Mouse (Mus musculus) CH12.LX (cell line): Measurements from ENCODE around the gene Usb1. TPM values are rescaled to one million over a fixed set of nuclear protein-coding genes. Genes with fewer than 3 reads are reported as not detected.

Experiments
- DNase-seq: peaks from one replicate; pipeline ENCODE4 v3.0.0-alpha.2; 2013; ENCODE audit errors: extremely low read depth
- H3K27ac ChIP-seq: 2 replicates; pipeline ENCODE4 v1.5.1; 2012; ENCODE audit warnings: low read depth, mild to moderate bottlenecking, control low read depth, moderate library complexity; ENCODE audit not compliant: insufficient read depth
- H3K27me3 ChIP-seq: replicated peaks from 2 replicates; pipeline ENCODE3; 2012; ENCODE audit warnings: inconsistent platforms
- H3K36me3 ChIP-seq, 2 experiments: replicated peaks in 1 of 2; 2 replicates each; pipeline versions ENCODE3 to v1.6.1; 2012; ENCODE audit warnings: inconsistent platforms in 1 of 2, low read length in 1 of 2, mild to moderate bottlenecking in 1 of 2, mixed read lengths in 1 of 2, moderate library complexity in 1 of 2; ENCODE audit not compliant: control insufficient read depth in 1 of 2, insufficient read depth in 1 of 2
- H3K4me1 ChIP-seq, 2 experiments: 2 replicates each; pipeline ENCODE4 v1.6.1; 2012; ENCODE audit warnings: inconsistent platforms in 1 of 2, moderate library complexity in 1 of 2; ENCODE audit not compliant: insufficient read depth in 2 of 2, control insufficient read depth in 1 of 2
- H3K4me2 ChIP-seq: 2 replicates; pipeline ENCODE4 v1.6.1; 2012; ENCODE audit warnings: low read depth, mild to moderate bottlenecking, control low read depth; ENCODE audit not compliant: poor library complexity, insufficient read depth, severe bottlenecking
- H3K4me3 ChIP-seq, 3 experiments: fragments of 150-350 bp in 1 of 3; sonication (generic) in 1 of 3; replicated peaks in 1 of 3; 2 replicates each; pipeline versions ENCODE3 to v1.5.1; 2011 to 2012; ENCODE audit warnings: low read depth in 2 of 3, low read length in 2 of 3, mild to moderate bottlenecking in 2 of 3, moderate library complexity in 2 of 3, control low read depth in 1 of 3, improper control_type of control experiment in 1 of 3, inconsistent platforms in 1 of 3, mixed read lengths in 1 of 3; ENCODE audit not compliant: poor library complexity in 1 of 3
- H3K79me2 ChIP-seq: replicated peaks from 2 replicates; pipeline ENCODE4 v1.6.1; 2012; ENCODE audit warnings: mild to moderate bottlenecking, moderate library complexity; ENCODE audit not compliant: control insufficient read depth, poor library complexity, insufficient read depth, severe bottlenecking; ENCODE audit errors: extremely low read depth
- H3K9ac ChIP-seq: 2 replicates; pipeline ENCODE4 v1.6.1; 2012; ENCODE audit warnings: low read depth, mild to moderate bottlenecking, control low read depth, moderate library complexity; ENCODE audit not compliant: insufficient read depth
- H3K9me3 ChIP-seq: replicated peaks from 2 replicates; pipeline ENCODE3; 2012; ENCODE audit warnings: low read length, inconsistent platforms, mixed read lengths
- CHD1 ChIP-seq: IDR thresholded peaks from 2 replicates; pipeline ENCODE4 v1.6.1; 2012; ENCODE audit warnings: low read depth, low read length, improper control_type of control experiment, inconsistent platforms
- ELF1 ChIP-seq: IDR thresholded peaks from 2 replicates; pipeline ENCODE4 v1.6.1; 2014; ENCODE audit warnings: low read depth, mild to moderate bottlenecking, inconsistent platforms, low read length, improper control_type of control experiment
- GABPA ChIP-seq: IDR thresholded peaks from 2 replicates; pipeline ENCODE4 v1.6.1; 2012; ENCODE audit warnings: low read depth, low read length, improper control_type of control experiment, inconsistent platforms; ENCODE audit not compliant: insufficient replicate concordance
- HCFC1 ChIP-seq: IDR thresholded peaks from 2 replicates; pipeline ENCODE4 v1.6.1; 2012; ENCODE audit warnings: low read depth, mild to moderate bottlenecking, inconsistent platforms, low read length, improper control_type of control experiment
- IRF4 ChIP-seq: IDR thresholded peaks from 2 replicates; pipeline ENCODE4 v1.6.1; 2014; ENCODE audit warnings: low read depth, mild to moderate bottlenecking, inconsistent platforms, low read length, improper control_type of control experiment
- JUN ChIP-seq: IDR thresholded peaks from 2 replicates; pipeline ENCODE4 v1.6.1; 2011; ENCODE audit warnings: low read depth, mild to moderate bottlenecking, low read length, improper control_type of control experiment, moderate library complexity; ENCODE audit not compliant: insufficient read depth
- KAT2A ChIP-seq: IDR thresholded peaks from 2 replicates; pipeline ENCODE4 v1.6.1; 2012; ENCODE audit warnings: low read length, improper control_type of control experiment, inconsistent platforms; ENCODE audit not compliant: insufficient replicate concordance
- MAX ChIP-seq: IDR thresholded peaks from 2 replicates; pipeline ENCODE4 v1.6.1; 2011; ENCODE audit warnings: low read length, improper control_type of control experiment
- MAZ ChIP-seq: IDR thresholded peaks from 2 replicates; pipeline ENCODE4 v1.6.1; 2012; ENCODE audit warnings: low read depth, mild to moderate bottlenecking, inconsistent platforms, low read length, improper control_type of control experiment, moderate library complexity
- MEF2A ChIP-seq: IDR thresholded peaks from 2 replicates; pipeline ENCODE4 v1.6.1; 2014; ENCODE audit warnings: low read depth, mild to moderate bottlenecking, inconsistent platforms, low read length, improper control_type of control experiment, borderline replicate concordance
- MYC ChIP-seq: IDR thresholded peaks from 2 replicates; pipeline ENCODE4 v1.6.1; 2011; ENCODE audit warnings: low read depth, mild to moderate bottlenecking, improper control_type of control experiment, low read length
- PAX5 ChIP-seq: IDR thresholded peaks from 2 replicates; pipeline ENCODE4 v1.6.1; 2012; ENCODE audit warnings: low read length, inconsistent platforms, mixed read lengths
- POLR2AphosphoS2 ChIP-seq: IDR thresholded peaks from 2 replicates; pipeline ENCODE4 v1.6.1; 2011; ENCODE audit warnings: low read depth, low read length, improper control_type of control experiment
- RAD21 ChIP-seq: IDR thresholded peaks from 2 replicates; pipeline ENCODE4 v1.6.1; 2011; ENCODE audit warnings: low read depth, mild to moderate bottlenecking, low read length, improper control_type of control experiment, moderate library complexity
- RCOR1 ChIP-seq: conservative IDR thresholded peaks from 2 replicates; pipeline ENCODE4 v1.6.1; 2012; ENCODE audit warnings: low read depth, mild to moderate bottlenecking, inconsistent platforms, low read length, improper control_type of control experiment
- SIN3A ChIP-seq: IDR thresholded peaks from 2 replicates; pipeline ENCODE4 v1.6.1; 2012; ENCODE audit warnings: low read length, improper control_type of control experiment, inconsistent platforms
- SMC3 ChIP-seq: IDR thresholded peaks from 2 replicates; pipeline ENCODE4 v1.6.1; 2011; ENCODE audit warnings: low read depth, low read length, improper control_type of control experiment
- TBP ChIP-seq: conservative IDR thresholded peaks from 2 replicates; pipeline ENCODE4 v1.6.1; 2011; ENCODE audit warnings: low read depth, low read length, improper control_type of control experiment
- USF2 ChIP-seq: conservative IDR thresholded peaks from 2 replicates; pipeline ENCODE4 v1.6.1; 2011; ENCODE audit warnings: low read depth, low read length, improper control_type of control experiment
- ZKSCAN1 ChIP-seq: IDR thresholded peaks from 2 replicates; pipeline ENCODE4 v1.6.1; 2012; ENCODE audit warnings: low read depth, inconsistent platforms, low read length, improper control_type of control experiment, borderline replicate concordance
- dilution Hi-C: fragments of 300-500 bp; cut with MboI; formaldehyde crosslinking; loops from 2 replicates; pipeline ENCODE4 v1.14.3; 2020; ENCODE audit warnings: low sequenced_read_pairs; ENCODE audit not compliant: extremely low pct_unique_long_range_greater_than_20kb, extremely low pct_ligation_motif_present
- in situ Hi-C: fragments of 300-500 bp; cut with MboI; formaldehyde crosslinking; loops from 3 replicates; pipeline ENCODE4 v1.14.3; 2019; ENCODE audit warnings: low sequenced_read_pairs, low pct_ligation_motif_present, low pct_unique_long_range_greater_than_20kb, mixed read lengths
- polyA plus RNA-seq: library from polyadenylated mRNA; unstranded; fragments of >175 nt; gene quantifications from 2 replicates; pipeline ENCODE4 v1.2.1, GENCODE M21; 2012; ENCODE audit warnings: low read depth; ENCODE audit not compliant: insufficient read length
- total RNA-seq, 2 experiments: library from RNA; depleted of rRNA; stranded (reverse); fragments of 300-350 nt in 1 of 2; fragments of >200 nt in 1 of 2; gene quantifications; 2 replicates each; pipeline ENCODE4 v1.2.3; 2012 to 2014

The Usb1 gene
- total and polyA plus RNA-seq, 3 experiments, result 15.2 to 25.0 (median 16.4) TPM

DNA sequence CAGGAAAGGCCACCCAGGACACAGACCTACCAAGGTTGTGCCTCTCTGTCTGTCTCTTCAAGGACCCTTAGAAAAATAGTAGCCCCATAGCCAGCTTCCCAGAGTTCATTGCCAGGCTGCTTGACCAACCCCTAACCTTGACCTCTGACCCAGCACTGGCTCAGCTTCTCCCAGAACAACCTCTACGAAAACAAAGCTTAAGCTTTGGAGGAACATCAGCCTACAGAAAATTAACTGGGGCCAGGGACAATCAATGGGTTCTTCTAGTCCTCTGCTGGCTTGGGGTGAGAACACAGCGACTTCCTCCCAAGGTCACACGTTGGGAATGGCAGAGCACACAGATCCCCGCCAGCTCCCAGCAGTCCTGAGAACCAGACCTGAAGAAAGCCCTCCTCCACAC lies 26.6 kb upstream of the Usb1 start:
- dilution Hi-C loops, result no loop called here
- H3K27me3 ChIP-seq, result peaks cover 63% of the 10 kb centered on the region
- no peaks in the 10 kb centered on the region for H3K9me3 ChIP-seq
- no peak overlapping the region for H3K9ac ChIP-seq
- in situ Hi-C loops, result loop anchor here (10.0 kb wide), 1 partner anchor 51 kb away; no protein-coding TSS in a partner anchor
- no peak overlapping the region for H3K4me2 ChIP-seq
- H3K79me2 ChIP-seq, result no peaks in the 10 kb centered on the region
- no peak for TF ChIP-seq MAZ
- no peak for TF ChIP-seq SMC3
- TF ChIP-seq POLR2AphosphoS2, result no peak
- no peak overlapping the region for H3K27ac ChIP-seq
- H3K36me3 ChIP-seq, result no peaks in the 10 kb centered on the region
- H3K4me3 ChIP-seq, result no peak overlapping the region
- DNase-seq, result no peak
- no peaks in the 10 kb centered on the region for H3K4me1 ChIP-seq

DNA sequence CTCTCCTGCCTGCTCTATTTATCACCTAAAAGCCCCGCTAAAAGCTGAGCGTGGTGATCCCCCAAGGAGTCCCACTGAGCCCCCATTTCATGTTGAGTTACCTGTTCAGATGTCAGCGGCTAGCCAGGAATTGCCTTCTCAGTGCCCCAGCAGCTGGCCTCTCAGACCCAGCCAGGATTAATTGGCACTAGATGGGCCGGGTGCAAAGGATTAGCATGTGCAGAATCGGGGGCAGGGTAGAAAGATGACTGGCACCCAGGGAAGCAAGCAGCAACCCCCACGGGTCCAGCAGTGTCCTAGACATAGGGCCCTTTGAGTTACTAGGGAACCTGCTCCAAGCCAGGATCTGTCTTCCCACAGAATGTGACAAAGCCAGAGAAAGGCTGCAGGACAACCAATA lies 25.7 kb upstream of the Usb1 start, which contains the start of gene Cngb1:
TSS of gene Cngb1 (minus strand) at position 155 of the 400 bp plus-strand sequence.
- Histone ChIP-seq H3K4me1 (no peaks in the 10 kb centered on the region), H3K27me3 (peaks cover 59% of the 10 kb centered on the region), H3K36me3 (no peaks in the 10 kb centered on the region), H3K4me2 (no peak within 1 kb of the TSS), H3K9ac (no peak within 1 kb of the TSS), H3K4me3 (no peak within 1 kb of the TSS), H3K9me3 (no peaks in the 10 kb centered on the region), H3K79me2 (no peaks in the 10 kb centered on the region), H3K27ac (no peak within 1 kb of the TSS)
- TF ChIP-seq JUN (no peak), SMC3 (no peak), ELF1 (no peak), GABPA (no peak), MAZ (no peak), HCFC1 (no peak), CHD1 (no peak), USF2 (no peak), TBP (no peak), MYC (no peak), MEF2A (no peak), IRF4 (no peak), ZKSCAN1 (no peak), SIN3A (no peak), RAD21 (no peak), PAX5 (no peak), RCOR1 (no peak), MAX (no peak), KAT2A (no peak)
- in situ Hi-C loops (loop anchor here (10.0 kb wide), 1 partner anchor 52 kb away; no protein-coding TSS in a partner anchor), dilution Hi-C loops (no loop called here)
- no peak for DNase-seq
